Mouse (Mus musculus) neural tube, embryonic 10.5 days (tissue): ENCODE measurements around the gene Chd1l.

ENCODE experiments used
- DNase-seq: peaks from one replicate; pipeline ENCODE4 v3.0.0-alpha.2; 2017; ENCODE audit warnings: low spot score; ENCODE audit errors: extremely low spot score

The Chd1l gene

GRCm38 (mm10) chr3:97617899-97618298 lies 7.9 kb upstream of the Chd1l start:
- DNase-seq: no peak

GRCm38 (mm10) chr3:97617091-97617825 lies 7.3 kb upstream of the Chd1l start:
- DNase-seq: no peak

- no peak for DNase-seq
Measured at GRCm38 (mm10) chr3:97615933-97616332, 5.9 kb upstream of the Chd1l start.

- no peak for DNase-seq
Measured at GRCm38 (mm10) chr3:97615154-97615553, 5.2 kb upstream of the Chd1l start.

- DNase-seq: no peak
Measured at GRCm38 (mm10) chr3:97611021-97611420, 1.0 kb upstream of the Chd1l start.

GRCm38 (mm10) chr3:97609201-97609844 lies 680 bp downstream of the Chd1l start:
- DNase-seq: no peak

- DNase-seq: no peak
Measured at GRCm38 (mm10) chr3:97600050-97600832, 9.8 kb downstream of the Chd1l start.

- DNase-seq: no peak
Measured at GRCm38 (mm10) chr3:97596796-97597195, 13.2 kb downstream of the Chd1l start.

- no peak for DNase-seq
Measured at GRCm38 (mm10) chr3:97595066-97595465, 14.9 kb downstream of the Chd1l start.

- DNase-seq: no peak
Measured at GRCm38 (mm10) chr3:97594140-97594539, 15.9 kb downstream of the Chd1l start.

GRCm38 (mm10) chr3:97593089-97593488 lies 16.9 kb downstream of the Chd1l start:
- no peak for DNase-seq

GRCm38 (mm10) chr3:97590699-97591098 lies 19.3 kb downstream of the Chd1l start:
- no peak for DNase-seq

- no peak for DNase-seq
Measured at GRCm38 (mm10) chr3:97587656-97588055, 22.3 kb downstream of the Chd1l start.

- DNase-seq: peak; percentile 78
Measured at GRCm38 (mm10) chr3:97585383-97586160, 24.4 kb downstream of the Chd1l start.

GRCm38 (mm10) chr3:97573807-97574206 lies 36.2 kb downstream of the Chd1l start:
- no peak for DNase-seq

GRCm38 (mm10) chr3:97564588-97564987 lies 45.4 kb downstream of the Chd1l start:
- no peak for DNase-seq

- DNase-seq: no peak
Measured at GRCm38 (mm10) chr3:97558554-97558953, 51.4 kb downstream of the Chd1l start.

GRCm38 (mm10) chr3:97546205-97546604 lies 63.8 kb downstream of the Chd1l start:
- no peak for DNase-seq

GRCm38 (mm10) chr3:97540171-97540570 lies 69.8 kb downstream of the Chd1l start:
- DNase-seq: no peak

GRCm38 (mm10) chr3:97538634-97539033 lies 71.4 kb downstream of the Chd1l start:
- DNase-seq: no peak

- no peak for DNase-seq
Measured at GRCm38 (mm10) chr3:97537006-97537405, 73.0 kb downstream of the Chd1l start.
